Mouse (Mus musculus) heart, adult 2 months (tissue): ENCODE results near the gene Prkar1b. TPM values are rescaled to one million over a fixed set of nuclear protein-coding genes. Genes with fewer than 3 reads are reported as not detected.

Source experiments
- DNase-seq, 2 experiments: peaks; one replicate each; pipeline ENCODE4 v3.0.0; 2021
- H3K27ac ChIP-seq: fragments of 200-600 bp; 2 replicates; pipeline ENCODE4 v1.8.1; 2022
- H3K27me3 ChIP-seq: fragments of 200-500 bp; 2 replicates; pipeline ENCODE4 v1.6.1; 2012; ENCODE audit warnings: mild to moderate bottlenecking, low read length, inconsistent platforms, mixed read lengths; ENCODE audit not compliant: control insufficient read depth, insufficient read depth
- H3K36me3 ChIP-seq: fragments of 200-500 bp; 2 replicates; pipeline ENCODE4 v1.6.1; 2012; ENCODE audit warnings: low read length, inconsistent platforms; ENCODE audit not compliant: control insufficient read depth, insufficient read depth
- H3K4me1 ChIP-seq: fragments of 200-500 bp; 2 replicates; pipeline ENCODE4 v1.6.1; 2011; ENCODE audit warnings: low read length; ENCODE audit not compliant: control insufficient read depth, insufficient read depth
- H3K4me3 ChIP-seq: fragments of 200-600 bp; 2 replicates; pipeline ENCODE4 v1.8.1; 2022
- H3K79me2 ChIP-seq: fragments of 200-500 bp; replicated peaks from 2 replicates; pipeline ENCODE4 v1.6.1; 2012; ENCODE audit warnings: mild to moderate bottlenecking, inconsistent platforms, low read length, moderate library complexity, mixed read lengths; ENCODE audit not compliant: control insufficient read depth, insufficient read depth
- H3K9ac ChIP-seq: fragments of 200-500 bp; 2 replicates; pipeline ENCODE4 v1.6.1; 2012; ENCODE audit warnings: low read depth, mild to moderate bottlenecking, control low read depth, inconsistent platforms, low read length, mixed read lengths
- CTCF ChIP-seq: fragments of 200-600 bp; IDR thresholded peaks from 2 replicates; pipeline ENCODE4 v1.8.1; 2022; ENCODE audit warnings: antibody characterized with exemption, mild to moderate bottlenecking, moderate library complexity
- EP300 ChIP-seq: fragments of 200-500 bp; IDR thresholded peaks from 2 replicates; pipeline ENCODE4 v1.6.1; 2011; ENCODE audit warnings: low read depth, low read length, control low read depth; ENCODE audit not compliant: insufficient read depth
- POLR2A ChIP-seq: fragments of 200-500 bp; IDR thresholded peaks from 2 replicates; pipeline ENCODE4 v1.6.1; 2011; ENCODE audit warnings: mild to moderate bottlenecking, low read depth, low read length, control low read depth; ENCODE audit not compliant: insufficient read depth
- WGBS: fragments of 180-500 bp; shearing (Covaris S2); methylation state at CpG from one replicate; pipeline ENCODE4 v1.1.7; 2018; 5-methylcytosine and 5-hydroxymethylcytosine counted together
- intact Hi-C: fragments of 180-260 bp; cut with DNase I; formaldehyde crosslinking; loops from one replicate; pipeline ENCODE4 v1.15.1; 2025
- polyA plus RNA-seq: library from polyadenylated mRNA; depleted of rRNA; stranded (reverse); fragments of >200 nt; gene quantifications from 2 replicates; pipeline ENCODE4 v1.2.3, GENCODE M21; 2012
- total RNA-seq, 2 experiments: library from RNA; stranded (reverse); gene quantifications; 2 replicates each; pipeline ENCODE4 v1.2.3; 2021

The Prkar1b gene
- total and polyA plus RNA-seq, 3 experiments, result 1.4 to 2.0 (median 1.5) TPM

GRCm38 (mm10) chr5:139183601-139184000 lies 33.8 kb upstream of the Prkar1b start:
- H3K9ac ChIP-seq, result no peak overlapping the region
- H3K4me1 ChIP-seq, result no peaks in the 10 kb centered on the region
- no peaks in the 10 kb centered on the region for H3K79me2 ChIP-seq
- H3K27ac ChIP-seq, result no peak overlapping the region
- no peaks in the 10 kb centered on the region for H3K36me3 ChIP-seq
- no peak for DNase-seq
- H3K4me3 ChIP-seq, result no peak overlapping the region
- no peak for TF ChIP-seq EP300
- no peak for TF ChIP-seq POLR2A
- no peak for TF ChIP-seq CTCF
- WGBS, result 92% methylated on average over 9 of the region's 9 CpGs
- H3K27me3 ChIP-seq, result no peaks in the 10 kb centered on the region
- intact Hi-C loops, result no loop called here

GRCm38 (mm10) chr5:139183131-139183530 lies 33.3 kb upstream of the Prkar1b start:
- Histone ChIP-seq H3K9ac (no peak overlapping the region), H3K36me3 (no peaks in the 10 kb centered on the region), H3K4me3 (no peak overlapping the region), H3K79me2 (no peaks in the 10 kb centered on the region), H3K27ac (no peak overlapping the region), H3K4me1 (no peaks in the 10 kb centered on the region), H3K27me3 (no peaks in the 10 kb centered on the region)
- 73% methylated on average over 2 of the region's 2 CpGs for WGBS
- TF ChIP-seq POLR2A, result no peak
- TF ChIP-seq EP300, result no peak
- no peak for TF ChIP-seq CTCF
- DNase-seq, result no peak
- intact Hi-C loops, result no loop called here

GRCm38 (mm10) chr5:139178895-139179631 lies 29.3 kb upstream of the Prkar1b start:
- WGBS, result 26% methylated on average over 11 of the region's 11 CpGs

GRCm38 (mm10) chr5:139174556-139175547 lies 25.1 kb upstream of the Prkar1b start:
- Histone ChIP-seq H3K36me3 (peaks cover 3% of the 10 kb centered on the region; the same call in 1 of the 2 replicates), H3K27ac (no peak overlapping the region)
- WGBS, result 38% methylated on average over 10 of the region's 10 CpGs

More at GRCm38 (mm10) chr5:139178895-139179631, 29.3 kb upstream of the Prkar1b start:
- DNase-seq, result peak; percentile 79 to 86
- intact Hi-C loops, result loop anchor here (1.0 to 5.0 kb wide), 3 partner anchors 104 to 331 kb away; no protein-coding TSS in a partner anchor
- H3K4me3 ChIP-seq, result no peak overlapping the region
- no peak overlapping the region for H3K27ac ChIP-seq
- H3K79me2 ChIP-seq, result no peaks in the 10 kb centered on the region
- TF ChIP-seq CTCF (peak; percentile 91), EP300 (peak; percentile 90), POLR2A (no peak)
- H3K36me3 ChIP-seq, result peaks cover 3% of the 10 kb centered on the region; the same call in 1 of the 2 replicates
- no peak overlapping the region for H3K9ac ChIP-seq
- no peaks in the 10 kb centered on the region for H3K27me3 ChIP-seq
- peaks cover 7% of the 10 kb centered on the region for H3K4me1 ChIP-seq

GRCm38 (mm10) chr5:139174141-139174540 lies 24.3 kb upstream of the Prkar1b start:
- no peak overlapping the region for H3K9ac ChIP-seq
- H3K36me3 ChIP-seq, result peaks cover 3% of the 10 kb centered on the region; the same call in 1 of the 2 replicates
- TF ChIP-seq CTCF, result no peak
- TF ChIP-seq POLR2A, result no peak
- TF ChIP-seq EP300, result no peak
- H3K27ac ChIP-seq, result no peak overlapping the region
- H3K79me2 ChIP-seq, result no peaks in the 10 kb centered on the region
- H3K27me3 ChIP-seq, result no peaks in the 10 kb centered on the region
- peaks cover 7% of the 10 kb centered on the region for H3K4me1 ChIP-seq
- DNase-seq, result no peak
- intact Hi-C loops, result no loop called here
- 77% methylated on average over 10 of the region's 10 CpGs for WGBS
- no peak overlapping the region for H3K4me3 ChIP-seq

More at GRCm38 (mm10) chr5:139174556-139175547, 25.1 kb upstream of the Prkar1b start:
- TF ChIP-seq EP300 (0 out of 2 replicates have a peak, but pooled peaks have one; percentile 46), POLR2A (no peak)
- DNase-seq, result peak; percentile 48 to 62
- no peaks in the 10 kb centered on the region for H3K79me2 ChIP-seq
- H3K4me1 ChIP-seq, result peaks cover 7% of the 10 kb centered on the region
- no peak overlapping the region for H3K4me3 ChIP-seq
- intact Hi-C loops, result loop anchor here (5.0 kb wide), 1 partner anchor 158 kb away; no protein-coding TSS in a partner anchor
- no peak overlapping the region for H3K9ac ChIP-seq
- H3K27me3 ChIP-seq, result no peaks in the 10 kb centered on the region
